Mouse (Mus musculus) ovary, adult 18-20 months (tissue): ENCODE data around the gene Zc2hc1b.

Experiments used
- DNase-seq: peaks from one replicate; pipeline ENCODE4 v3.0.0; 2022; ENCODE audit warnings: low spot score, mixed read lengths

Zc2hc1b gene

DNA sequence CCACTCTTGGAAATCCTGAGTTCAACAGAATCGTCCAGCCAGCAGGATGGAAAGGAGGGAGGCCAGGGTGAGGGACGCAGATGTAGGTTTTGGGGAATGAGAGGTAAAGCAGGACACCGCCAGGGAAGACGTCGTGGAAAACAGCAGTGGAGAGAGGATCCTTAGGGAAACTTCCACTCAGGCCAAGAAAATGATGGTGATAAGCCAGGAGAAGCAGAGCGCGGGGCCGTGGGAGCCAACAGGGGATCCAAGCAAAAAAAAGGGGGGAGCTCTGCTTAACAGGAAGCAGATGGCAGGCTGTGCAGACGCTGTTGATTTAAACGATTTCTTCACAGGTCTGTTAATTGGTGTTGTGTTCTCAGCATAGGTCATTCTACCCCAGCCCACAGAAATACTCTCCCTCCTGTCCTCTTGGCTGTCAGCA lies 5.0 kb downstream of the Zc2hc1b start:
- no peak for DNase-seq

GRCm38 (mm10) chr10:13171461-13171860 lies 6.4 kb downstream of the Zc2hc1b start:
- DNase-seq = no peak

GRCm38 (mm10) chr10:13170739-13171448 lies 6.9 kb downstream of the Zc2hc1b start:
- no peak for DNase-seq

- DNase-seq = no peak
These were observed 9.4 kb downstream of the Zc2hc1b start for GRCm38 (mm10) chr10:13168461-13168860.

GRCm38 (mm10) chr10:13162031-13162430 lies 15.8 kb downstream of the Zc2hc1b start:
- DNase-seq = no peak

- no peak for DNase-seq
These were observed 16.9 kb downstream of the Zc2hc1b start for GRCm38 (mm10) chr10:13160913-13161312.

DNA sequence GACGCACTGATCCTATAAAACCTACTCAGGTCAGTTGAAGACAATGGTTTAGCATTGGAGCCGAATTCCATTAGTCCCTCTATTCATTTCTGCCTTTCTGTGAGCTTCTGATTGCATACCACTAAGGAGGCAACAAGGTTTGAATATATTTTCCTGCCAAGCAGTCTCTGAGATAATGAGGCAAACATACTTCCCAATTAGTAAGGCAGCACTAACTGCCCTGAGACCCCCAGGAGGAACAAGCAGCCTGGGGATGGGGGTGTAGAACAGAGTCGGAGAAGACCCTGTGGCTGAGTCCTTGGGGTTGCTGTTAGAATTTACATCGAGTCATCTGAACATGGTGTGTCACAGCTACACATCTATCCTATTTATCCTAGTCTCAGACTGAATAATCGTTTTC lies 22.4 kb downstream of the Zc2hc1b start:
- DNase-seq = no peak

DNA sequence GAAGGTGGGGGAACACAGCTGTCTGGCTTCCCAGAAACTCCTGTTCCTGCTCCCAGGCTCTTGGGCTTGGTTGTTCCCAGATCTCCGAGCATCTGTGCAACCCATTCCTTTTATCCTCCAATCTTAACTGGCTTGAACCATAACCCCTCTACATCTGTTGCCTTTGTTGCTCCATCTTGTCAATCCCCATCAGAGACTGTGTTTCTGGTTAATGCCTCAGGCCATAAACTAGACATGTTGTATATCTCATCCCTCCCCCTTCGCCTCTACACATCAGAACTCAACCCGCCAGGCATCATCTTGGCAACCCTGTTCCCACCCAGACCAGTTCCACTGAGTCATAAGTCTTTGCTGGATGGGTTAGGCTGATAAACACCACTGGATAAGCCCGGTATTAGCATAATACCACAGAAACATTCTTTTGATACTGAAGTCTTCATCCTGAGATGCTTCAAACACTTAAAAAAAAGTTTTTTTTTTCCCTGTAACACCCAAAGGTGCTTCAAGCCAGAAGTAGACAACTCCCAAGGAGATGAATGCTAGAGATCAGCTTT lies 24.9 kb downstream of the Zc2hc1b start:
- DNase-seq = no peak

DNA sequence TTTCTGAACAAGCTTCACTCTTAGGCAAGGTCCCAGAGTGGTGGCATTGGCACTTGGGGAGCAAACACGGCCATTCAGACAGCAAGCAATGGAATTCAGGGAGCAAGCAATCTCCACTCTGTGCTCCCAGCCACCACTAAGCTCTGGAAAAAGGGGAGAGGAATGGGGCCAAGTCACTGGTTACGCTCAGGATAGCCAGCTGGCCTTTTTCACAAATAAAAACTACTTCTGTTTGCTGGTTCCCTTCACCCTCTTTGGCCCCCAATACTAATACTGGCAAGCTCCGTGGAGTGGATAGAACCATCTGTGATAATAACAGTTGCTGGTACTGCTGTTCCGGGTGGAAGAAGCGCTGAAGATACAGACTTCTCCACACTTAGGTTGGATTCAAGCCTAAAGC lies 26.5 kb downstream of the Zc2hc1b start:
- DNase-seq = no peak

- no peak for DNase-seq
These were observed 27.4 kb downstream of the Zc2hc1b start for GRCm38 (mm10) chr10:13150435-13150834.

- no peak for DNase-seq
These were observed 37.4 kb downstream of the Zc2hc1b start for GRCm38 (mm10) chr10:13140434-13140833.

DNA sequence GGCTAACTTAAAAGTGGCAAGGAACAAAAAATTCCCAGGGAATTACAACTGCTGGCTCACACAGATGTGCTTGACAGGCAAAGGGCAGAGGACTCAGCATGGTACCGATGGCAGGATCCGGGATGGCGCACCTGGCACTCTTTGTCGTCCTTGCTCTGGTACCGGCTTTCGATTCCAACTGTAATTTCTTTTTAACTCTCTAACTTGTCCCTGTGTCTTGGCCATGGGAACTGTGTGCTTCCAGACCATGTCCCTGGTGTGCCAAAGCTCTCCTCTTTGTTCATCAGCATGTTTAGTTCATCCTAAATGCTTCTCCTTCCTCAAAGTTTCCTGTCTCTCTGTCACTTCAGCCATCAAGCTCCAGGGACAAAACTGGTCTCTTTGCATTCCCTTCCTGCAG lies 39.9 kb downstream of the Zc2hc1b start:
- DNase-seq = no peak

DNA sequence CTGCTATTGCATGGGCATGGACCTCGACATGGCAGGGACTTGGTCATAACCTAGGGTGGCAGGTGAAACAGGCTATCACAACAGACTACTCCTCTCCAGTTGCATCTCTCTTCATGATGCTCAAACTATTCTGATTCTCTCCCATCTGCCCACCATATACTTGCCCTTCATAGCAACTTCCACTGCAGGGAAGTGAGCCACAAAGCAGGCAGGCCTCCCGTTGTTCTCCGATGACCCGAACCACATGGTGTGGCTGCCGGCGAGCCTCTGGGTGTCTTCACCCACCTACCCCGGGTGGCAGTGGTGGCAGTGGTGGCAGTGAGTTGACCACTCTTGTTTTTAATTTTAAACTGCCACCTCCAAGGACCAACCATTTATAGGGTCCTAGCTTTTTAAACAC lies 42.1 kb downstream of the Zc2hc1b start:
- no peak for DNase-seq

DNA sequence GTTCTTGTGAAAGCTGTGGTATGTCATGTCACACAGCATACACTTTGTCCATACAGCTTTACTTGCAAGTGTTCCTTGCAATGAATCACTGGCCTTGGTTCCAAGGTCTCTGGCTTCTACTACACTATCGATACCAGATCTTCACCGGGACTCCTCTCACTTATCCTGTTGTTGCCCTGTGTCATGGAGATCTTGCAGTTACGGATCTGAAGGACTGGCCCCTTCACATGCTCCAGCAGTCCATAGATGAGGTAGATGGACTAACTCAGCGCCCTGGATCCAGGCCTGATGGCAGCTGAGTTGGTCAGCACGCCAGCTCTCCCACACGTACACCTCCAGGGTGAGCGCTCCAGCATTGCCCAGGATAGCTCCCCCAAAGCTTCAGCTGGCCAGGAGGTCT lies 42.5 kb downstream of the Zc2hc1b start:
- no peak for DNase-seq

- no peak for DNase-seq
These were observed 44.0 kb downstream of the Zc2hc1b start for GRCm38 (mm10) chr10:13133850-13134249.

DNA sequence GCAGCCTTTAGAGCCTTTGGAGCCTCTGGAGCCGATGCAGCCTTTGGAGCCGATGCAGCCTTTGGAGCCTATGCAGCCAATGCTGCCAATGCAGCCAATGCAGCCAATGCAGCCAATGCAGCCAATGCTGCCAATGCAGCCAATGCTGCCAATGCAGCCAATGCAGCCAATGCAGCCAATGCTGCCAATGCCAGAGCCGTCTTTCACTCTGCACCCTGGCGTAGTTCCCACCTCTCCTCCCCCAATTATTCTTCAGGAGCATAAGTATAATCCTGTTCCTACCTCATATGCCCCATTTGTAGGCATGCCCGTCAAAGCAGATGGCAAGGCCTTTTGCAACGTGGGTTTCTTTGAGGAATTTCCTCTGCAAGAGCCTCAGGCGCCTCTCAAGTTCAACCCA lies 49.9 kb downstream of the Zc2hc1b start:
- DNase-seq = no peak

DNA sequence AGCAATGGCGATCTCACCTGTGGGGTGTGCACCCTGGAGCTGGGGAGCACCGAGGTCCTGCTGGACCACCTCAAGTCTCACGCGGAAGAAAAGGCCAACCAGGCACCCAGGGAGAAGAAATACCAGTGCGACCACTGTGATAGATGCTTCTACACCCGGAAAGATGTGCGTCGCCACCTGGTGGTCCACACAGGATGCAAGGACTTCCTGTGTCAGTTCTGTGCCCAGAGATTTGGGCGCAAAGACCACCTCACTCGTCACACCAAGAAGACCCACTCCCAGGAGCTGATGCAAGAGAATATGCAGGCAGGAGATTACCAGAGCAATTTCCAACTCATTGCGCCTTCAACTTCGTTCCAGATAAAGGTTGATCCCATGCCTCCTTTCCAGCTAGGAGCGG lies 50.5 kb downstream of the Zc2hc1b start:
- no peak for DNase-seq

- no peak for DNase-seq
These were observed 52.0 kb downstream of the Zc2hc1b start for GRCm38 (mm10) chr10:13125811-13126210.

GRCm38 (mm10) chr10:13119300-13119699 lies 58.5 kb downstream of the Zc2hc1b start:
- no peak for DNase-seq

DNA sequence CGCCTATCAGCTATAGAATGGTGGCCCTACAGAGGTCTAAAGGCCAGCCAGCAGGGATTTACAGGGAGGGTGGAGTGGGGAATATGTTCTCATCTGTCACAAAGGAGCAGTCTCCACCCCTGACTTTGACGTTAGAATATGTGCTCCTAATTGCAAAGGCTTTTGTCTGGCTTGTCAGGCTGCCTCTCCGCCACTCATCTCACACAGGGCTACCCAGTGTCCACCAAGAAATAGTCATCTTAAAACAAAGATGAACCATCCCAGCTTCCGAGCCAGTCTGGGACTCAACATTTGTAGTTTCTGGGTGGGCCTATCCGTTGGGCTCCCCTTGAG lies 59.1 kb downstream of the Zc2hc1b start:
- no peak for DNase-seq

DNA sequence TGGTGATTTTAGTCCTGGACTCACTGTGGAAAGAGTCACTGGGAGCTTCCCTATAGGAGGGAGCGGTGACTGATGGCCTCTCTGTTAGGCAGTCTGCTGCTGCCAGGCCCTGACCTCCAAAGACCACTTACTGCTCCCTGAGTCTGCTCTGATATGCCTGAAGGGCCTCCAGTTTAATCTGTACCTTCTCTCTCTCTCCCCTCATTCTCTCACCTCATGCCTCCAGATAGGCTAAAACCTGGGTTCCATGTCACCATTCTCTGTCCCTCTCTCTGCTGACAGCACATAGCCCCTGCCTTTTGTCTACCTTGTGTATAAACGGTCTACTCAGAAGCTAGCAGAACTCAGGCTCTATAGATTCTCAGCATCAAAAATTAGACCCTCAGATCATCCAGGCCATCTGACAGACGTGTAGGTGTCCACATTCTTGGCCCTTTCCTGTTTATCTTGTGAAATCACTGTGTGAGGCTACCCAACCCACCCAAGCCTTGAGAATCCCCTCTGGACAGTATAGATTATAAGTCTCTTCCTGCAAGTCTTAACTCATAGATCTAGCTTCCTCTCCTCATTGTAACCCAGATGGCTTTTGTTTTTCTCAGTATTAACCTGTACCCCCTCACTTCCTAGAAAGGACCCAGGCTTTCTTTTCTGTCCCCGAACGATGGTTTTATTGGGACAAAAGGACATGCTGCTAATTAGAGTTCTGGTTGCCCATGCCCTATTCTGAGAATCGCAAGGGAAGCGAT lies 59.6 kb downstream of the Zc2hc1b start:
- no peak for DNase-seq

- no peak for DNase-seq
These were observed 60.8 kb downstream of the Zc2hc1b start for GRCm38 (mm10) chr10:13116706-13117665.
